Mouse (Mus musculus): Measurements from ENCODE around the gene Arpc5l. TPM values are rescaled to one million over a fixed set of nuclear protein-coding genes. Genes with fewer than 3 reads are reported as not detected.

Arpc5l gene
- total RNA-seq (2021), result 10 to 100 TPM; 46.0 to 51.2 TPM
- long read RNA-seq, experiment 1, partial matches to known transcripts, result 0 of 12 reads
- long read RNA-seq, experiment 1, other reads (novel, unspliced or antisense), result 8 of 12 reads
- long read RNA-seq, experiment 2, partial matches to known transcripts, result 0 of 7 reads
- long read RNA-seq, experiment 2, other reads (novel, unspliced or antisense), result 5 of 7 reads

- peak; percentile 88 to 94 for DNase-seq (ENCODE audit: low spot score in 2 of 2)
These were observed at the start of gene Arpc5l for GRCm38 (mm10) chr2:39004880-39005435. Gene Arpc5l, plus strand, starts transcription at chr2:39005348.

DNA sequence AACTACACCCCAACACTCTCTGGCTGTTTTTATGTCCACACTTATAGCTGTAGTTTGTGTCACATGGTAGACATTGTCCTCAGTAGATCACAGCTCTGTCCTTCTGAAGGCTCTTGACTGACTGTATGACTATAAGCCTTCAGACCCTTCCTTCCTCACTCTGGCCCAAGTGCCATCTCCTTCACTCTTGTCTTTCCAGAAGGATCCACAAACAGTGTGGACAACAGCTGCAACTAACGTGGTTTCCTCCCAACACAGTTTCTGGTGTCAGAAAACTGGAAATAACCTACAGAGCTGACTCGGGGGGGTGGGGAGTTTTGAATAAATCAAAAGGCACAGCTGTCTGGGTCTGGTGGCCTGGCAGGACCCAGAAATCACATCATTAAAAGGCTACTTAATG is 49.1 kb upstream of the Arpc5l start:
- DNase-seq (ENCODE audit: low spot score in 2 of 2), result no peak

DNA sequence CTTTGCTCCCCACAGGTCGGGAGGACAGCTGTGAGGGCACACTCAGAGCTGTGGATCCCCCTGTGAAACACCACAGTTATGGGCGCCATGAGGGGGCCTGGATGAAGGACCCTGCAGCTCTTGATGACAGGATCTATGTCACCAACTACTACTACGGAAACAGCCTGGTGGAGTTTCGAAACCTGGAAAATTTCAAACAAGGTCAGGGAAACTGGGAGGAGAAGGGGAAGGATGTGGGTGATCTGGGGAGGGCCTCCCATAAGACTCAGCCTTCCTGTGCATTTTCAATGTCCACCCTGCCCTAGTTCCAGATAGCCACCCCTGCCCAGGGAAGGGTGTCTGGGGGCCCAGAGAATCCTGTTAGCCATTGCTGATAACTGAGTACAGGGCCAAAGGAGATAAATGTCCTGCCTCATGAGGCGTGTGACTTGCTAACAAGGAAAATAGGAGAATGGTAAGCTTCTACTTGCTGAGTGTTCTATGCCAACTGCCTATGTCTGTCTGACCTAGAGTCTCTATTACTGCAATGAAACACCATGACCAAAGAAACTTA is 47.4 kb upstream of the Arpc5l start:
- DNase-seq (ENCODE audit: low spot score in 2 of 2), result no peak

DNA sequence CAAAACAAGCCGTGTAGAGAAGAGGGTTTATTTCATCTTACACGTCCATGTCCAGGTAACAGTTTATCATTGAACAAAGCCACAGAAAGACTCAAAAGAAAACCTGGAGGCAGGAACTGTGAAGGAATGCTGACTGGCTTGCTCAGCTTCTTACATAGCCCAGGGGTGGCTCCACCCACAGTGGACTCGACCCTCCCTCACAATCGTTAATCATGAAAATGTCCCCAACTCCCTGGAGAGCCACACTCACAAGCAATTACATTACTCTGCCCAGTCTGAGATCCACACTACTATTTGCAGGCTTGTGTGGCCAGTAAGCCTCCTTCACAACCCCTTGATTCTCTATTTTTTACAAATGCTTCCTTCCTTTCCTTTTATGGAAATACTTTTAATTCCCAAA is 41.0 kb upstream of the Arpc5l start:
- DNase-seq (ENCODE audit: low spot score in 2 of 2), result no peak

DNA sequence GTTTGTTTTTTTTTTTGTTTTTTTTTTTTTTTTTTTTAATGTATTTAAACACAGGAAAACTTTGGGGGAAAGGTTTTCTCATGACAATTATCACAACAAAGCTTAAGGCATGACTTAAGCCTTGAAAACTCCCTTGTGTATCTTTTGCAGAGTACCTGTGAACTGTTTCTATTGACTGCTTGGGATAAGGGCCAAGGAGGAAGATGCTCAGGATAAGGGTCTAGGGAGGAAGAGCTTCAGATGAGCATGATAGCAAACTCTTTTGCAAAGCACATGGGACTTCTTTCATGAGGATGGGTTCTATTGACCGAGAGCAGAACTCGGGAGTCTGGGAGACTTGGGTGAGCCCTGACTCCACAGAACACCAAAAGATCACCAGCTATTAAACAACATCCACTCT is 35.5 kb upstream of the Arpc5l start:
- no peak for DNase-seq (ENCODE audit: low spot score in 2 of 2)

DNA sequence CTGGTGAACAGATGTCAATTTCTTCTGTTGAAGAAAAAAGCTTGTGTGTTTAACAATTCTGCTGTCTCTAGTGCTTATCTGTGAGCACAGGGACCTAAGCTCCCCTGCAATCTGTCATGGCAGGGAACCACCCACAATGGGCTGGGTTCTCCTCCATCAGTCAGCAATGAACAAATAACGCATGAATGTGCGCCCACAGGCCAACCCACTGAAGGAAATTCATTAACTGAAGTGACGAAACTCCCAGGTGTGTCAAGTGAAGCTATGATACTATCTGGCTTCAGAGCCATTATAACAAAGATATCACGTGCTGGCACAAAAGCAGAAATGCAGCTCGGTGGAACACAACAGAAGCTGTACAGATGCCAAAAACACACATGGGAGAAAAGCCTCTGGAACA is 35.1 kb upstream of the Arpc5l start:
- no peak for DNase-seq (ENCODE audit: low spot score in 2 of 2)

GRCm38 (mm10) chr2:38973223-38973622 is 31.9 kb upstream of the Arpc5l start:
- DNase-seq (ENCODE audit: low spot score in 2 of 2), result no peak

DNA sequence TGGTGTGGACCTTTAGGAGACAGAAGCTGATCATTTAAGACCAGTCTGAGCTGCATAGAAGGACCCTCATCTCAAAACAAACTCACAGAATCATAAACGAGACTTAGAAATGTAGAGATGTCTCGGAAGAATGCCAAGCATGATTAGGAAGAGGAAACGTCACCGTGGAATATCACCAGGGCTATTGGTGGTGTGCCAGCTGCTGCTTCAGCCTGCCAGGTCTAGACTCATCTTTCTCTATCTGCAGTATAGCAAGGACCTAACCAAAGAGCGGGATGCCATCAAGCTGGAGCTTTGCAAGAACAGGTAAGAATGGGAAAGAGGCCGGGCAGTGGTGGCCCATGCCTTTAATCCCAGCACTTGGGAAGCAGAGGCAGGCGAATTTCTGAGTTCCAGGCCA is 31.4 kb upstream of the Arpc5l start:
- no peak for DNase-seq (ENCODE audit: low spot score in 2 of 2)

- no peak for DNase-seq (ENCODE audit: low spot score in 2 of 2)
These were observed 31.0 kb upstream of the Arpc5l start for GRCm38 (mm10) chr2:38974171-38974570.

- no peak for DNase-seq (ENCODE audit: low spot score in 2 of 2)
These were observed 30.0 kb upstream of the Arpc5l start for GRCm38 (mm10) chr2:38975181-38975580.

- no peak for DNase-seq (ENCODE audit: low spot score in 2 of 2)
These were observed 29.0 kb upstream of the Arpc5l start for GRCm38 (mm10) chr2:38975941-38976805.

DNA sequence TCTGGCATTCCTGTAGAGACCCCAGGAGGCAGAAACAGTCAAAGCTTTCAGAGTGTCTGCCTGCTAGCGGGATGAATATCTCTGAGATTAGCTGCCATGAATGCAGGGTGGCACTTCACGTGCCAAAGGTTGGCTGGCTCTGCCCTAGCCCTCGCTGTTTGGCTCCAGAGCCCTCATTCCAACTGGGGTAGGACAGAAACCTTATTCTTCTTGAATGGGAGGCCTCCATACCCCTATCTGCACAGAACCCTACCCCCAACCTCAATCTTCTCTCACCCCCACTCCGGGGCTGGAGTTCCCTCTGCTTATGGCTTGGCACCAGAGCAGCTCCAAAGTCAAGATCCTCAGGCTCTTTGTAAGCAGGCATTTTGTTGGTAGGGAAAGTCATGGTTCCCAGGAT is 27.3 kb upstream of the Arpc5l start:
- no peak for DNase-seq (ENCODE audit: low spot score in 2 of 2)

DNA sequence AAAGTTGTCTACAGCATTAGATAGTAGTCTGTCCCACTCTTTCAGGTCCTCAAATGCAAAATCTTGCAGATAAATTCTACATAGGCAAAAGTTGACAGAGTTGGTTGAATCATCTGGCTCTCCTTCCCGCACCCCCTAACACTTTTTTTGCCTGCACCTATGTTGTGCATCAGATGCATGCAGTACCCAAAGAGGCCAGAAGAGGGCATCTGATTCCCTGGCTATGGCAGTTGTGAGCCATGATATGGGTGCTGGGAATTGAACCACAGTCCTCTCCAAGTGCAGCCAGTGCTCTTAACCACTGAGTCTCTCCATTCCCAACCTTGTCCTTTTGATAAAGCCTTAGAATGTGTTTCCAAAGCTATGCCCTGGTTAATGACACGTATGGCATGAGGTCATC is 21.7 kb upstream of the Arpc5l start:
- no peak for DNase-seq (ENCODE audit: low spot score in 2 of 2)

DNA sequence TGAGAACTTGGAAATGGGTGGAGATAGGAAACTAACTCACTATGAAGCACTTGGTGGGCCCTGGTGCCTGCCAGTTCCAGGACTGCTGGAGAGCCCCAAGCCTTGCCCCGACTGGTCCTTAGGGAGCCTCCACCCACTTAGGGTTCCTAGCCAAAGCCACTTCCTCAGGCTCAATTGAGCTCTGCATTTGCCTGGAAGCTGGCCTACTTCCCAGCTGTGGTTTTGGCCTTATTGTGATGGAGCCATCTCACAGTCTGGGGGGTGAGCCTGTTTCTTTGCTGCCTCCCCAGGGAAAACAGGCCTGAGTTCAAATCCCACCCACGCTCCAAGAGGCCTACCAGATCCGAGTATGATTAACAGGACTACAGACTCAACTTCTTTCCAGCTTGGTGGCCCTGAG is 18.6 kb upstream of the Arpc5l start:
- no peak for DNase-seq (ENCODE audit: low spot score in 2 of 2)

- no peak for DNase-seq (ENCODE audit: low spot score in 2 of 2)
These were observed 17.8 kb upstream of the Arpc5l start for GRCm38 (mm10) chr2:38987371-38987770.

- no peak for DNase-seq (ENCODE audit: low spot score in 2 of 2)
These were observed 17.2 kb upstream of the Arpc5l start for GRCm38 (mm10) chr2:38987803-38988510.

- DNase-seq (ENCODE audit: low spot score in 2 of 2), result no peak
These were observed 16.2 kb upstream of the Arpc5l start for GRCm38 (mm10) chr2:38988929-38989328.

GRCm38 (mm10) chr2:38992004-38992403 is 13.1 kb upstream of the Arpc5l start:
- no peak for DNase-seq (ENCODE audit: low spot score in 2 of 2)

DNA sequence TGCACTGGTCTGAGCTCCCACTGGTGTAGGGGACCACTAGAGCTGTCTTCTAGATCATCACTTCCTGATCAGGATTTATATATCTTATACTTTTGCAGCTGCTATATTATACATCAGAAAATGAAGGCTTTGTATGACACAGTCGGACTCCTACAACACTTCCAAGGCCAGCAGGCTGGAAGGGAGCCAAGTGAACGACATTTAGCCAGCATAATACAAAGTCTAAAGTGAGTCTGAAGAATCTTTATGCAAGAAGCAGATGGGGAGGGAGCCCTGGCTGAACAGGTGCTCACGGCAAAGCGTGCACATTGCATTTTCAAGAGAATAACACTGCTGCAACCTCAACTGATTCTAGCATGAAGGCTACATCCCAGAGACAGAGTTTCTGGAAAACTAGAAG is 12.7 kb upstream of the Arpc5l start:
- no peak for DNase-seq (ENCODE audit: low spot score in 2 of 2)

DNA sequence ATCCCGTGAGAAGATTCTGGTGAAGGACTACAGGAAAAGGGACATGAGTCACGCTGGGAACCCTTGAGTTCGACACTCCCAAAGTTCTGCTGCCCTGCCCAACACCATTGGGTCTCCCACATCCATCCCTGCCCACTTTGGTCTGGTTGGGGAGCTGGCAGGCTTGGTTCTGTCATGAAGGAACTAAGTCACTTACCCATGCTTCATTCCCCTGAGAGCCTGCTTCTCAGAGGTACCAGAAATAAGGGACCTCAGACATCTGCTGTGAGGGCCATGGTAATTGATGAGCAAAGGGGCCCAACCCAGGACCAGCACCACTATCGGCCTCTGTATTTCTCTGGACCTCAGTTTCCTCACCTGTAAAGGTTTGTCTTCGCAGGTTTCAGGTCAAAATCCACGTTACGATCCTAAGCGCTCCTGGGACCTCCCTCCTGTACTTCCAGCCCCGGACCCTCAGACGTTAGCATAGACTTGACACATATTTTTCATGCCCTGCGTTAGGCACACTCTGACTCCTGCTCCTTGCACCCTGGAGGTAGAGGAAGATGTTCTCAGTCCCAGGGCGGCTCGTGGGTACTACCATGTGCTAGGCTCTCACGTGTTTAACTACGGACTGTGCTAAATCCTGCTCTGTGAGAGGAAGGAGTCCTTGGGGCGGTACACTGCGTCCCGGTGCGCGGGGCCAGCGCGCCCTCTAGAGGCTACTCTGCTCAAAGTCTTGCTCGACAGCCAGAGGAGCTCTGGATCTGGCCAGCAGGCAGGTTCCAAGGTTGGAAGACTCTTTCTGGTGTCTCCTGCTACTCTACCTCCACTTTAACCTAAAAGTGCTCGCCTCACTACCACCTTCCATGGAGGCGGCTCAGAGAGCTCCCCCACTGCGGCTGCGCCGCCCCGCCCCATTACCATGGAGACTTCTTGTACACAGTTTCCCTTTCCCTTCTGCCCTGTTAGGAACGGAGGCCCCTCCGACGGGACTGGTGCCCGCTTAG is 7.5 kb upstream of the Arpc5l start, which contains the start of gene Wdr38:
TSS of gene Wdr38 (plus strand) at position 91 of the 989 bp plus-strand sequence.
- peak; percentile 79 to 88 for DNase-seq (ENCODE audit: low spot score in 2 of 2)
